Mouse (Mus musculus) gastrocnemius, postnatal 14 days (tissue): Measurements from ENCODE around the gene Herc3. TPM values are rescaled to one million over a fixed set of nuclear protein-coding genes. Genes with fewer than 3 reads are reported as not detected.
A peak's percentile ranks its signal among the peaks of the same experiment; 100 is the strongest.

ENCODE experiments used
- DNase-seq: peaks from one replicate; pipeline ENCODE4 v3.0.0; 2021; ENCODE audit warnings: mixed read lengths
- intact Hi-C: fragments of 180-260 bp; cut with DNase I; formaldehyde crosslinking; loops from one replicate; pipeline ENCODE4 v1.15.1; 2025; ENCODE audit warnings: low total_unique reads
- total RNA-seq, 2 experiments: library from RNA; stranded (reverse); gene quantifications; 2 replicates each; pipeline ENCODE4 v1.2.3; 2021

Herc3 gene
- total RNA-seq, 2 experiments from 2014 or later = 50.8 to 58.8 TPM

DNA sequence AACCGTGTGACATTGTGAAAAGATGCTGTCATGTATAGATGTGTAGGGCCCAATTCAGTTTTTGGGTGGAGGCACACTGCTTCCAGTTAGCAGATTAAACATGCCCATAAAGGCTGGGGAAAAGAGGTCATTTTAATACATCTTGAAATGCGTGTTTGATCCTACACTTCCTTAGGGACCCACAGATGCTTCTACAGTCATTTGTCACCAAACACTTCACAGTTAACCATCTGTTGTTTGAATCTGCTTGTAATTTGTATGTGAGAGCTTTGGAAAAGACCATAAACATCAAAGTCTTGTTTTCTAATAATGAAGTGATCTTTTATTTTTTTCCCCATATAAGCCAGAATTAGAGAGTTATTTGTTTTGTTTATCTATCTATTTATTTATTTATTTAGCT, 76.5 kb downstream of the Herc3 start:
- no peak for DNase-seq
- intact Hi-C loops = no loop called here

DNA sequence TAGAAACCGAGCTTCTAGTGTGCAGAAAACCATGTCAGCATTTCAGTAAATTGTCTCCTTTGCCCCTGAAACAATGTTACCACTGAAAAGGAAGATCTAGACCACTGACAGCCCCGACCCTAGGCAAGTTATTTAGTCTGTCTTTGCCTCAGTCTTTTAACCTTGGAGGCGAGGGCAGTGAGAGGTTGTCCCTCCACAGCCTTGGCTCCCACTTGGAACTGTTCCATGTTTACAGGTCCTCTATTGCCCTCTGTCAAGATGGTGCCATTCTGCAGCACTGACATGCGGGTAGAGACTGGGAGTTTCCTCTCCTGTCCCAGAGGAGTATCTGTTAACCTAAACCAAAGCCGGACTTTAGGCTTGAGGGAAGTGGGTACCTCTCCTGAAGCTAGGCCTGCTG, 81.6 kb downstream of the Herc3 start:
- intact Hi-C loops = no loop called here
- no peak for DNase-seq

DNA sequence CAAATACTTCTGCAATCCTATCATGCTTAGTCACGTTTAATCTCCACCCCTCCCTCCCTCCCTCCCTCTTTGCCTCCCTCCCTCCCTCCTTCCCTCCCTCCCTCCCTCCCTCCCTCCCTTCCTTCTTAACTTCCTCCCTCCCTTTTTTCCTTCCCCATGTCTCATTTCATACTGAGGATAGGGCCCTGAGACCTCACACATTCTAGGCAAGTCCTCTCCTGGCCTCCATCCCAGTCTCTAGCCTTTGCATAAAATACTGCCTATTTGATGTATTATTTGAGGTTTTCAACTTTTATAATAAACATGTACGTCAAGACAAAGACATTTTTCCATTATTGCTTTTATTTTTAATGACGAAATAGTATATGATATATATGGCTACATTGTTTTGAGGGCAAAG, 82.3 kb downstream of the Herc3 start:
- intact Hi-C loops = no loop called here
- DNase-seq = no peak

DNA sequence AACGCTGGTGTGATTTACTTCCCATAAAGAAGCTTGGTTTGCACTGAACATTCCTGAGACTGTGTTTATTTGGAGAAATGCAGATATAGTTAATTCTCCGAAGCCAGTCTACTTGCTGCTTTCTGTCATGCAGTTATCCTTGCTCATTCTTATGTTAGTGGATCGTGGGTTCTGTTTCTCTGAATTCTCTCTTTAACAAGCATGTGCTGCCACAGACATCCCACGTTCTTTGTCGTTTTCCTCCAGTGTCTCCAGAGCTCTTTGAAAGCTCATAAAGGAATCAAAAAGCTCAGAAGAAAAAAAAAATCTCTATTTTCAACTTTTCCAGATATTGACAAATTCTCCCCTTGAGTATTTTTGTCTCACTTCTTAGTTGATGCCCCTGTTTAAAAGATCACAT, 82.7 kb downstream of the Herc3 start:
- no peak for DNase-seq
- intact Hi-C loops = no loop called here

DNA sequence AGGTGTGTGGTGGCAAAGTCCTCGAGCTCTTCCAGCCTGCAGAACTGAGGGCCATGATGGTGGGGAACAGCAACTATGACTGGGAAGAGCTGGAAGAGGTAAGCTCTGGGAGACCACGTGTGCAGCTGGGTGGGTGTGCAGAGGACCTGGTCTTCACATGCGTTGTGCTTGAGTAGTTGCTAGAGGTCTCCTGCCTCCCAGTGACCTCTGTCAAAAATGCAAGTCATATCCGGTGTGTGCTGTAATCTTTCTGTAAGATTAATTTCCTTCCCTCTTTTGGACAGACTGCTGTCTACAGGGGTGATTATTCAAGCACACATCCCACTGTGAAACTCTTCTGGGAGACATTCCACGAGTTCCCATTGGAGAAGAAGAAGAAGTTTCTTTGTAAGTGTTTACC, 85.2 kb downstream of the Herc3 start:
- no peak for DNase-seq
- intact Hi-C loops = no loop called here

DNA sequence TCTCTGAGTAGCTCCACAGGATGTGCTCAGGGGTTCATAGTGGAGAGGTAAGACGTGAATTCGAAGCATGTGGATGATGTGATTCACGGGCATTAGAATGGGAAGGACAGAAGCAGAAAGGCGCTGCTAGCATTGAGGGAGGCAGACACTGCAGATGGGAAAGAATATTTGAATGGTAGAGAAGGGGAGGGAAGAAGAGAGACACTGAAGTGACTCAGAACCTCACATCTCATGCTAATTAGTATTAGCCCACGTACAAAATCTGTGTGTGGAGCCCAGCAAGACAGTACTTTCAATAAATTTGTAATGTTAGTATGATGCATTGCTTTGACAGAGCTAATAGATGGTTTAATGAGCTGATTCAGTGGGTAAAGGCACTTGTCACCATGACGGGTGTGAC, 89.5 kb downstream of the Herc3 start:
- intact Hi-C loops = no loop called here
- no peak for DNase-seq

DNA sequence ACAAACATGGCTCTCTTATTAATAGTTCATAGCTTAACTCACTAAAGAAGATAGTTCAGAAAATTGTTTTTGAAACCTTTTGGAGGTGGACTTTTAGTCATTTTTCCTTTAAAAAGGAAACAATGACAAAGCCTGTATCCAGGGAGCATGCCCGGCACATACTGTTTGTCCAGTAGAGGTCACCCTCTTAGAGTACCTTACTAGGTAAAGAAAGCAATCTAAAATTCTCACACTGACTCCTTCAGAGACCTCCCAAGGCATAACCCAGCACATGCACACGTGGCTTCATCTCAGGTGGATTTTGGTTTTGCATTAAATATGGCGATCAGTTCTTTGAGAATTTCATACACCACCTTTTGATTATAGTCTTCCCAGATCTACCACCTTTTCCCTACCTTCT, 90.4 kb downstream of the Herc3 start:
- DNase-seq = no peak
- intact Hi-C loops = no loop called here

DNA sequence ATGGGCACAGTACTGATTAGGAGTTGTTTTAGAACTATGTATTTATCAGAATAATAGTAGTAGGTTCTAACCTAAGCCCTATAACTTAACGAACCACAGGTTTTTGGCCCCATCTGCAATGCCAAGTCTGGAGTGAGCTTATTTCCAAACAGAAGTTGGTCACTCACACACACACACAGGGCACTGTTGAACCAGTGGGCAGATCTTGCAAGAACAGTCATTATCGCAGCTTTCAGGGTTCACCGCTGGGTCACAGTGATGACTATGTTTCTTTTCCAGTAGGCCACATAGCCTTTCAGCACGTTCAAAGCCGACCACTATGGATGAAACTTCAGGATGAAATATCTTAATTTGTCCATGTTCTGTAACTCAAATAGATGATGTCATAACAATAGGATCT, 91.2 kb downstream of the Herc3 start:
- DNase-seq = no peak
- intact Hi-C loops = no loop called here

DNA sequence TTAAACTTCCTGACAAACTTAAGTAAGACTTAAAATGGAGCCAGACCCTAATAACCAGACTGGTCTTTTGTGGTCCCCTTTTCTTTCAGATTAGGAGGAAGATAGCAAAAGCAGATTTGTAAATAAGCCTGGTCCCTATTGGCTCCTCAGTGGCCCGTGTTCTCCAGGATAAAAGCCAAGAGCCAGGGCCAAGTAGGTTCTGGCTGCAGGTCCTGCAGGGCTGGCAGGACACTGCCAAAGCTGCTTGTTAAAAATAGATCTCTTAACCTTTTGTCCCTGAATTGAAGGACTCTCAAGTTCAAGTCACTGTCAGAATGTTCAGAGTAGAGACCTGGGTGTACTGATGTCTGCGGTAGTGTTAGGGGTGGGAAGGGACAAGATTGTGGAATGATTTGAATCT, 96.6 kb downstream of the Herc3 start:
- peak; percentile 61 for DNase-seq
- intact Hi-C loops = no loop called here

DNA sequence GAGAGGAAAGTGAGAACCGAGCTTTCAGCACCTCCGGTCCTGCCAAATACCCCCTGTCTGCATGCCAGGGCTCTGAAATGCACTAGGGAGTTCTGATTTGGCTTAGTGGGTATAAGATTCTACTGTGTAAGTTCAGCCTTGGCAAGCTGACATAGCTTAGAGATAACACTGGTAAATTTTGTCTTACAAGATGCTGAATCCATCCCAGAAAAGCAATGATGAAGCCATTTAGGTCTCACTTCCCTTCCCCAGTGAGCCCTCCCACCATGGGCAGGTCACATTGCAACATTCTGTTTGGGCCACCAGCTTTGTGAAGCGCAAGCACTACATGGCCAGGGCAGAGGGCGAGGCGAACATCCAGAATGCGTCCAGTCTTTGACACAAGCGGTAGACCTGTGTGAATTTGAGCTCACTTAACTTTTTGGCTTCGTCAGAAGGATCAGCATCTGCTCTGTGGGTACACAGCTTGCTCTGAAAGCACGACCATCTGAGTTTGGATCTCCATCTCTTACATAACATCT, 98.7 kb downstream of the Herc3 start:
- intact Hi-C loops = no loop called here
- DNase-seq = peak; percentile 48

DNA sequence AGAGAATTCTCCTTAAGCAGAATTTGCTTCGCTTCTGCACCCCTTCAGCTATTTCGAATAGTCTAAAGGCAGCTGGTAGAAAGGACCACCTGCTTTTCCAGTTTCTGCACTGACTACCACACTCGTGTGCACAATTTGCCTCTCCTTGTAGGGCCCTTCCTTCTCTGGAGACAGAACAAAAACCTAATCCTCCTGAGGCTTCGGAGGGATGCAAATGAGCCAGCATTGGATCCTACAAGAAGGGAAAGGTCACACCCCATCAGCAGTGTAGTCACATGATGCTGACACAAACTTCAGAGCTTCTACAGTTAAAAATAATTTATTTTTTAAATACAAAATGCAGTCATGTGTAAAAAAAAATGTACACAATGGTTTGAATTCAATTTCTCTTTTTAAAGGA, 99.9 kb downstream of the Herc3 start:
- no peak for DNase-seq
- intact Hi-C loops = no loop called here

DNA sequence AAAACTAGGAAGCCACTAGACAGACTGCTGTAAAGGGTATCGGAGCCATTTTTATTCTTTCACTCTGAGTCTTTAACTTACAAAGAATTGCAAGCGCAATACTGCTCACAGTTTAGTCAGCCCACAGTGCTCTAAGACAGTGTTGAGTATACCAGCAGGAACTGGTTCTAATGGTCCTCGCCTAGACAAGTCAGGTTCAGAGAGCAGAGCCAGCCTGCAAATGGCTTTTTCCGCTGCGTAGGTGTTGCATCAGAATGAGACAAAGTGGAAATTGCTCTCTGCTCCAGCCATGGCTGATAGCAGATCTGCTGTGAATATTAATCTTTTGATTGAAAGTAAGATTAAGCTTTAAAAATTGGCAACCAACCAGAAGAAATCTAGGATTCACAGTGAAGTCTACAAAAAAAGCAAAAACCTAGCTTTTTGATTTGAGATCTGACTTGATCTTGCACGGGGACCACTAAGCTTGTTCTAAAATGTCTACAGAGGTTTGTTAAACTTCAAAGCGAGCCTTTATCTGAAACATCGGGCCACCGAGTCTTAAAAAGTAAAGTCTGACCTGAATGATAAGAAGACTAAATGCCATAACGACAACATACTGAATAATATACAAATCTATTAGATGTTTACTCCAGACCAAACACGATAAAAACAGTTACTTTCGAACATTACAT, 101.4 kb downstream of the Herc3 start:
- intact Hi-C loops = no loop called here
- no peak for DNase-seq

DNA sequence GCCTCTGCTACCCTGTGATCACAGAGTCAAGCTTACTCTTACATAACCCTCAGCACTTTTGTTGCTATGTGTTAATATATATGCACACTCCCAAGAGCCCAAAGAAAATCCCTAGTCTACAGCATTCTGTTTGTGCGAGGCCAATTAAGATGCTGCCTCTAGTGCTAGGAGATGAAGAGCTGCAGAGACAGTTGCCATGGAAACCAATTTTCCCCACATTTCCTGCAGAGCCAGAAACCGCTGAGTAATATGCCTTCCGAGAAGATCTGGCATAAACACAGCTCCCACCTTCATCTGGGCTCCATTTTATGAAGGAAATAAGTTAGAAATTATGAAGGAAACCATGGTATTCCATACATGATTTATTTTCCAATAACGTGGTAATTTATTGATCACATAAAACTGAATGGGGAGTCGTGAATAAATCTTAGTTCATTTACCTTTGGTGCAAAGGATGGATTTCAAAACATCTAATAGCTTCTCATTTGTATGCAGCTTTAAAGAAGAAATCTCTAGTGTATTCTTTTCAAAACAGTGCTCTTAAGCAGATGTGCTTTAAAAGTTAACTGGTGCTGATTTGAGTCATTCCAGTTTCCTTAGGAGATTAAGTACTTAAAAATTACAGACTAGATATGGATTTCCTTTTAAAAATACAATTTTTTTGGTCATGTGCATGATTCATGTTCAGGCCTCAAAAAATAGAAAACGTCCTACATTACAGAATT, 102.1 kb downstream of the Herc3 start:
- intact Hi-C loops = no loop called here
- no peak for DNase-seq

DNA sequence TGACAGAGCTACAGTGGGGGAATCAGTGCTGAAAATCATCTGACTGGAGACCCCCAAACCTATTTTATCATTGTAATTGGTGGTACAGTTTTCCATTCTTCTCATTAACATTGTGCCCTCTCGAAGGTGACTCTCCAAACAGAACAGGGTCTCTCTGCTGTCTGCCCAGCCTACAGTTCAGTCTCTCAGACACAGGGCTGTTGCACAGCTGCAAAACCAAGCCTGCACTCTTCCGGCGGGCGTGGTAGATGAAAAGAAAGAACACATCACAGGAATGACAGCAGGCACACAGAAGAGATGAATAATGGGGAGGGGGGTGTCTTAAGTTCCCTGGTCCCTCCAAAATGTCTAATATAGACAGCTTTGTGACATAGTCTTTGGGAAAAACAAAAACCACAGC, 102.9 kb downstream of the Herc3 start:
- intact Hi-C loops = no loop called here
- DNase-seq = no peak

DNA sequence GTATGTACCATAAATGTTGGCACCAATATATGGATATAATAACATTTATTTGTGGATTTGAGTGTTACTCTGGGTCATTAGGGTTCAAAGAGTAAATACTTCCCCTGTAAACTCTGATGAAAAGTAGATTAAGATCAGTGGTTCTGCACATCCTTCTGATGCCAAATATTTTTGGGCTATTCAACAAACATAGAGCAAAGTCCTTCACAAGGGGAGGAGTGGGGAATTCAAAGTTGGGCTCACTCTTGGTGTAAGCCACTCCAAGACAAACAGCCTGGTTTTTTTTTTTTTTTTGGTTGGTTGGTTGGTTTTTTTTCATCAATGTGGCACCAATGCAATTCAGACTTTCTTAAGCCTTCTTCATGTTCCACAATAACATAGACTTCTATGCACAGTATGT, 106.5 kb downstream of the Herc3 start:
- intact Hi-C loops = no loop called here
- no peak for DNase-seq

DNA sequence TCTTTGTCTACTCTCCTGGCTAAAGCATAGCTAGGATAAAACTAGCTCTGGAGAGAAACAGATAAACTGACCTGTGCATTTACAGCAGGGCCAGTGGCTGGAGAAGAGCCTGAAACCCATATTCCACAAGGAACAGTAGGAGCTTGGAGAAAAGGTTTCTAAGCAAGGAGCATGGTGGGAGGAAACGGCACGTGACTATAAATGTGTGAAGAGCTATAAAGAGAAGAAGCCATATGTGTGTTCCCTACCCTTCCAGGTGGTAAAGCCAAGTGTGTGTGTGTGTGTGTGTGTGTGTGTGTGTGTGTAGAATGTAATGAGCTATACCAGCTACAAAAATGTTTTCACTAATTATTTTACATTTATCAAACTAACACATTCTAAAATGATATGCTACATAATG, 111.0 kb downstream of the Herc3 start:
- intact Hi-C loops = no loop called here
- no peak for DNase-seq

DNA sequence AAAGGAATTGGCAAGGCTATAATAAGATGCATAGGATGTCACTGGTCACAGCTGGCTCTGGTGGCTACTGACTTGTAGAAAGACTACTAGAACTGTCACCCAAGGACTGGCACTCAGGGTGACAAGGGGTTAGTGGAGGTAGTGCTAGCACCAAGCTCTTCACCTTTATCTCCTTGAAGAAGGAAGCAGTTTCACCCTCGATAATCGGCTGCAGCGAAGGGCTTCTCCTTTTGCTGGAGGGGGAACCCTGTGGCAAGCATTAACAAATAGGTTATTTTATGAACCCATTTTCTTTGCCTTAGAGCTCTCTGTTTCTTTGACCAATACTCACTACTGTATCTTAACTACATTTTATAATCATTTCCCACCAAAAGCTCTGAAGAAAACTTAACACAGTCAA, 112.7 kb downstream of the Herc3 start:
- intact Hi-C loops = no loop called here

DNA sequence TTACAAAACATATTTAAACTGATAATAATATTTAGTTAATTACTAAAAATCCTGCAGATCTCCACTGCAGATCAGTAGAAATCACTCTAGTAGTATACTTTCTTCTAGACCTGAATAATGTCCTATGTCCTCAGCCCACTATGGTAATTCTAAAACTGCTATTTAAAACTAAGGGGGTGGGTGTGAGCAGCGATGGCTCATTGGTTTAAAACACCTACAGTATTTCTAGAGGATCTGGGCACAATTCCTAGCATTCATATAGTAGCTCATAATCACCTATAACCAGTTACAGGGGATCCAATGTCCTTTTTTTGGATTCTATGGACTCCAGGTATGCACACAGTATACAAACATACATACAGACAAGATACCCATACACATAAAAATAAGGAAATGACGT, 115.0 kb downstream of the Herc3 start:
- DNase-seq = no peak
- intact Hi-C loops = no loop called here

More for the DNA sequence above, 112.7 kb downstream of the Herc3 start:
- DNase-seq = no peak

DNA sequence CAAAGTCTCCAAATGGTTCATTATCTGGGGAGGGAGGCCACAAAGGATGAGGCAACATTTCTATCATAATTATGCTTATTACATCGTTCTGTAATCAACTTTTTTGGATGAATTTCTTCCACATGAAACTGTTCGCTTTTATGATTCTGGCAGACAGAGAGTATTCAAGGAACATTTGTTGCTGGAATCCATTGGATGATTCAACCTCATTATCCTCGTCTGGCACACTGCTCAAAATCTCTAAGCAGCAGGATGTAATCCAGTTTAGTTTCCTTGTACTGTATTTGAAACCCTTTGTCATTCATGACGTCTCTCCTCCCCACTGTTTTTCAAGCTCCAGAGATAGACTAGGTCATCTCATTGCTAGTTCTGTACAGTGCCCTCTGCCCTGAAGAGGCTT, 115.6 kb downstream of the Herc3 start:
- no peak for DNase-seq
- intact Hi-C loops = no loop called here

DNA sequence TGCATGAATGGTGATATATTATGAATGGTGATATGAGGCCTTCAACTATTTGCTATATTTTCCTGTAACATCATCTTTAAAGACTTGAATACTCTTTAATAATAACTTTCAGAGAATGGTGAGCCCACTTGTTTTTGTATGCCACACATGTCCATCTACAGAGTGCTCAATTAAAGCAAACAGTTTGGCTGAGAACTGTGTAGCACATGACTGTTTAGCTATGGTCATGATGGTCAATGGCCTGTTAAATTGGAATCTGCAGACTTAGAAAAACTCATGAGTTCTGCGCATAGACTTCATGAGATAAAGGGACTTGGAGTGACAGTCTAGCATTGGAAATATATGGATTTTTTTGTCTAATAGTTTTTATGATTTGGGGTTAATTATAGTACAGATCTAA, 119.1 kb downstream of the Herc3 start:
- intact Hi-C loops = no loop called here
- no peak for DNase-seq
